Mouse (Mus musculus) spleen, postnatal 4 days (tissue): ENCODE measurements around the gene Ifi35.
"Not testable (repeated sequence)": the region's sequence is repeated elsewhere in the genome, so short reads cannot be mapped to it uniquely, and the experiment has no call there.

ENCODE experiments used
- DNase-seq, 2 experiments: peaks; one replicate each; pipeline ENCODE4 v3.0.0; 2022; ENCODE audit warnings: low spot score in 2 of 2

Ifi35 gene

DNA sequence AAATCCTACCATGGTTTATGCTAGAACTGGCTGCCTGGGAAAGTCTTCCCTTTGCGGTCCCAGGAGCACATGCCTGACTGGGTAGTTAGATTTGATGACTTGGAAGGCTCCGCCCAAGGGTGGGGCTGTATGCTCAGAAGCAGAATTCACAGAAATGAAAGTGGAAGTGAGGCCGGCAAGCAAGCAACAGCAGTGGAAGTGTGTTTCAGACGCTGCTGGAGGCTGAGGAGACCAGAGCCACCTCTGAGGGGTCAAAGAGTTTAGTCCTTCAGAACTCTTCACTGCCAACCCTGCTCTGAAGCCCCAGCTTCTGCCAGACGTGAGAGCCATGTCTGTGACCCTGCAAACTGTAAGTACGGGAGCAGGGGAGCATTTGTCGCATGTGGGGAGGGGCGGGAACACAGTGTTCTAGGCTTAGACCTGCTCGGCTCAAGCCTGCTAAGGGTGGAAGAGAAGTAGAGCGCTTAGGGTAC, at the start of gene Ifi35:
Gene Ifi35 (plus strand): TSS at position 134 of the 473 bp plus-strand sequence.
- DNase-seq = peak; percentile 78 to 85

DNA sequence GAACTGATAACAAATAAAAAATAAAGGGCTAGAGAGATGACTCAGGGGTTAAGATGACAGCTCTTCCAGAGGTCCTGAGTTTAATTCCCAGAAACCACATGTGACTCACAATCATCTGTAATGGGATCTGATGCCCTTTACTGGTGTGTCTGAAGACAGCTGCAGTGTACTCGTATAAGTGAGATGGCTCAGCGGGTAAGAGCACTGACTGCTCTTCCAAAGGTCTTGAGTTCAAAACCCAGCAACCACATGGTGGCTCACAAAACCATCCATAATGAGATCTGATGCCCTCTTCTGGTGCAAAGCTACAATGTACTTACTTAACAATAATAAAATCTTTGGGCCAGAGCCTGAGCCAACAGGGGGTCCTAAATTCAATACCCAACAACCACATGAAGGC, 32.9 kb upstream of the Ifi35 start:
- no peak for DNase-seq

DNA sequence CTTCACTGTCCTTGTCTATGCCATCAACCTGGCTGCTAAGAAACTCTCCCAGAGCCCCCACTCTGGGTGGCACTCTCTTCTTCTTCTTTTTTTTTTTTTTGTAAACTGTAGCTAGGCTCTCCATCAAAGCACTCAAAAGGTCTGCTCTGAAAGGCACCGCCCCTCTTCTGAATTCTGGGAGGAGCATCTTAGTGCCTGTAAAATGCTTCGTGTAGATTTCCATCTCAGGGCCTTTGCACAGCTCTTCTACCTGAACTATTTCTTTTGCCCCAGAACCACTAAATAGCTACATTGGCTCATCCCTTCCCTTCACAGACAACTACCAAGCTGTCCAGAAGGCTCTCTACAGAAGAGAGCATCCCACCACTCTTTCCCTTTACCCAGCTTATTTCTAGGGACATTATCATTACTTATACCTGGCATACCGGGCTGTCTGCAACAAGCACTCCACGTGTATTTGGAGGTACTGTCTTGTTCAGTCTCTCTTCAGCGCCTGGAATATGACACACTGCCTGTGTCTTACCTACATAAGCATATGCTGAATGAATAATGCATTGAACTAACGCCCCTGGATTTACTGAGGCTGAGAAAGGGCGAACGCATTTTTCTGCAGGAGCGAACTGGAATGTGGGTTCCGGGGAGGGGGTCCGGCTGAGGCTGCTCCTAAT, 31.6 kb upstream of the Ifi35 start:
- DNase-seq = no peak

DNA sequence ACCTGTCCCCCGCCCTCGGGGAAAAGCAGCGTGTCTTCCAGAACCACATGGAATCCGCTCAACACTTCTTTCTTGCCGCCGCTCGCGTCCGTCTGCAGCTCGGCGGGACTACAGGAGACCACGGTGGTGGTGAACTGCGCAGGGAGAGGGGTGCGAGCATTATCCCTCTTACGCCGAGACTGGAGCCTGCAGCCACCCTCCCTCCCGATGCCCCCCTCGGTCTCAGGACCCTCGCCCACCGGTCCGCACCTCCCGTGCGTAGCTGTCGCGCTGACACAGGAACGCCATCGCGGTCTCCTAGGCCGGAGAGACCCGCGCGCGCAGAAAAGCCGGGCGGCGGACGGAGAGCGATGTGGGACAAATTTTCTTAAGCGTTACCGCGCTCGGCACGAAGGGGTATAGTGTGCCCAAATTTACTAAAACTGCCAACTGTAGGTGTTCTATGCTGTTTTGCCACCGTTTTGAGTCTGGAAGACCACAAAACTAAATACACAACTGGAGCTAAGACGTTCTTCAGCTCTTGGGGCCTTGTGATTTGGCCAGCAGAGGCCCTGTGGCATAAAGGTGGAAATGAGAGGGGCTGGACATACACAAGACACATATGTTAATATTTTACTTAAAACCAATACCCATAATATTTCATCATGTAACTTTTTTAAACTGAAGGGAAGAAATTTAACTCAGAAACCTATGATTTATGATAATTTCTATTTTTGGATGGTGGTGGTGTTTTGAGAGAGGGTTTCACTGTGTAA, 30.9 kb upstream of the Ifi35 start, which contains the start of gene Aarsd1:
Gene Aarsd1 (minus strand): TSS at position 515 of the 755 bp plus-strand sequence.
- peak; percentile 89 to 97 for DNase-seq

DNA sequence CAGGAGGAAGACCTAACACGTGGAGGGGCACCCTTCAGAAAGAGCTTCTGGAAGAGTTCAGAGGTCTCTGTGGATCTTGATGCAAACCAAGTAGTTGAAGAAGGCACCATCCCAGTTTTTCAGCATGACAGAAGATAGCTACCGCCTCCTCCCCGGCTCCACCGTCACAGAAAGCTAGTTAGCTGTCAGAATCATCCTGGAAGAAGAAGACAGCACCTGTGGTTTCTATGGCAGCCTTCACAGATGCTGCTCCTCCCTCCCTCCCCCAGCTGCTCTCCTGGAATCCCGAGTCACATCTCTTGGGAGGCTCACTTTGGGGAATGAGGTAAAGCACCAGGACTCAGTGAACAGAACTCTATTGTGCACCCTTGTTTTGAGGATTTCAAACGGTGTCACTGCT, 29.2 kb upstream of the Ifi35 start:
- DNase-seq = no peak

DNA sequence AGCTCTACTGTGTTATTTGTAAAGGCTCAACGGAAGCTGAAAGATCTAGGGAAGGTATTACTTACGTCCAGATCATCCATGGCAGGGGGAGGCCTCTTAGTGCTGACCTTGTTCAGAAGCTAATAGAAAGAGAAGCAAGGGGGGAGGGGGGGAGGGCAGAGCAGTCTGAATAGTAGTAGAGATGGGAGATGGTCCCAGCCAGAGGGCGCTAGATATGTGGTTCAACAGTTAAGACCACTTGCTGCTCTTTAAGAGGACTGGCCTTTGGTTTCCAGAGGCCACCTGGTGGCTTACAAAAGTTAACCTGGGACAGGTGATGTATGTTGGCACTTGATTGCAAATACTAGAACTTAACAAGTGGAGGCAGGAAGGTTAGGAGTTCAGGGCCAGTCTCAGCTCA, 28.6 kb upstream of the Ifi35 start:
- DNase-seq = no peak

DNA sequence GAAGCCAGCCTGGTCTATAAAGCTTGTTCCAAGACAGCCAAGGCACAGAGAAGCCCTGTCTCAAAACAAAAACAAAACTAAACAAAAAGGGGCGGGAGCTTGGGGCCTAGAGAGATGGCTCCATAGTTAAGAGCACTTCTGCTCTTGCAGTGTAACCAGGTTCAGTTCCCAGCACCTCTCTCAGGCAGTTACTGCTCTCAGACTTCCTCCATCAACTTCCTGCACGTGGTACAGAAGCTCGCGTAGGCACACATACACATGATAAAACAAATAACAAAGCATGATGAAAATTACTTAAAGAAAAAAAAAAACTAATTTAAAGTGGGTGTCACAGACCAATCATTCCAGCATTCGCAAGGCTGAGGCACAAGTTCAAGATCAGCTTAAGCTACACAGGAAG, 28.1 kb upstream of the Ifi35 start:
- DNase-seq = no peak

DNA sequence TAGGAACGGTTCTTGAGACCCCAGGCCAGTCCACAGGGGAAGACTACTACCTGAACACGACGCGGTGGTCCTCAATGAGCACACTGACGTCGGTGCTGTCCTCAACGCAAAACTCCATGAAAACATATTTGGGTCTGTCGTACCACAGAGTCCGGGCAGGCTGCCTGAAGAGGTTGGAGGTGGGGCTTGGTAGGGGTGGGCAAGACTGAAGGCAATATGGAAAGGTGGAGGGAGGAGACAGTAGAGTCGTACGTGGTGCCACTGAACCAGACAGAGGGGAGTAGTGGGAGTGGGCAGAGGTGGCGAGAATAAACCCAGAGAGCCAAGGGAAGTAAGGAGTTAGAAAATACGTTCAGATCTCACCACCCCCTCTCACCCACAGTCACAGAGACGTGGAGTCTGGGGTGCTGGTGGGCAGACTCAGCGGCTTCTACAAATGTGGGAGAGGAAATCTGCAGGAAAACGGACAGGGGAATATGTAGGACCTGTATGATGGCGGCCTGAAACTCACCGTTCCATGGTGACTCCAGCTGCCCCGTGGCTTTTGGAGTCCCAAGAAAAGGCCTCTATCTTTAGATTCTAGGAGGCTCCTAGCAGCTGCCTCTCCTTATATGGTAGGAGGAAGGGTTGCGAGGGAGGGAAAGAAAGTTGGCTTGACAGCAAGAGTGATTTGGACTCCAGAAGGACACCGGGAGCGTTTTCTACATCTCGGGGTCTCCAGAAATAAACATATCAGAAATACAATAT, 23.9 kb upstream of the Ifi35 start, which contains the start of gene Gm27029:
Gene Gm27029 (minus strand): TSS at position 692 of the 747 bp plus-strand sequence.
- DNase-seq = no peak

DNA sequence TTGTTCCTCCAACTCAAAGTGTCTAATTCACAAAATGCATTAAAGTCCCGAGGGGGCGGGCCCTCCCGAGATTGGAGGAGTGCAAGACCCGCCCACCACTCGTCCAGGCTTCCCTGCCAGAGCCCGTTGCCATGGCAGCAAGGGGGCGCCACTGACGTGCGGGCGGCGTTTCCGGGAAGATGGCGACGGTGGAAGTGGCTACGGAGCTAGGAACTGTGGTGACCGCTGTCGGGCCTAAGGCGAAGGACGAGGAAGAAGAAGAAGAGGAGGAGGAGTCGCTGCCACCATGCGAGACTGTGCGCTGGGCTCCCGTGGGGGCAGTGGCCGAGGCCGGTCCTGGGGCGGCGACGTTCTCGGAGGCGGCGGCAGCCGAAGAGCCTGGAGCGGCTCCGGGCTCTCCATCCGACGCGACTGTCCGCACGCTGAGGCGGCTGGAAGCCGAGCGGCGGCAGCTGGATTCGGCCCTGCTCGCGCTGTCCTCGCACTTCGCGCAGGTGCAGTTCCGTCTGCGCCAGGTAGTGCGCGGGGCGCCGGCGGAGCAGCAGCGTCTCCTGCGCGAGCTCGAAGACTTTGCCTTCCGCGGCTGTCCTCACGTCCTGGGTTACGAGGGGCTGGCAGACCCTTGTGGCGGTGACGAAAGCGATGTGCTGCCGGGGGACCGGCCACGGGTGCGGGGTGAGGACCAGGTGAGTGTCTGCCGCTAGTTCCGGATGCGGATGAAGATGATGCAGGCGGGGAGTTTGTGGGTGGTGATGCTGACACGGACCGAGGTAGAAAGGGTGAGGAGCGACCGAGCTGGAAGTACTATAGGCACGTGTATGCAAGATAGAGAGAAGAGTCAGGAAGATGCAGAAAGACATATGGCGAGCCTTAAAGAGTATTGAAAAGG, 23.0 kb upstream of the Ifi35 start, which contains the start of the genes Rundc1 and Ptges3l:
Gene Rundc1 (plus strand): TSS at position 161 of the 889 bp plus-strand sequence.
Gene Ptges3l (minus strand): TSS at position 409 of the 889 bp plus-strand sequence.
- DNase-seq = peak; percentile 97 to 99

DNA sequence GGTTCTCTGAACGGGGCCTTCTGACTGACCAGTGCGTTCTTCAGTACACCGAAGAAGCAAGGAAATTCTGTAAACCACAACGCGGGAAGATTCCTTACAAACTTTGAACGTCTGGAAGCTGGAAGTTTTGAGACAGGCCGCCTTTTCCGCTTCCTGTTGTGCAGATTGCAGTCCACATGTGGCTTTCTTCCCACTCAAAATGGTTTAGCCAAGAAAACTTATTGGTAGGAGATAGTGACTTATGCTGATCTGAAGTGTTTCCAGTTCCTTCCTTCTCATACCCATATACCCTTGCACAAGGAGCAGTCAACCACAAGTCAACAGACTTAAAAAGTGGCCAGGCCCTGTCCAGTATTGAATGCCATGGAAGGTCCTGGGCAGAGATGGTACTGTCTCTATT, 22.0 kb upstream of the Ifi35 start:
- DNase-seq = no peak

DNA sequence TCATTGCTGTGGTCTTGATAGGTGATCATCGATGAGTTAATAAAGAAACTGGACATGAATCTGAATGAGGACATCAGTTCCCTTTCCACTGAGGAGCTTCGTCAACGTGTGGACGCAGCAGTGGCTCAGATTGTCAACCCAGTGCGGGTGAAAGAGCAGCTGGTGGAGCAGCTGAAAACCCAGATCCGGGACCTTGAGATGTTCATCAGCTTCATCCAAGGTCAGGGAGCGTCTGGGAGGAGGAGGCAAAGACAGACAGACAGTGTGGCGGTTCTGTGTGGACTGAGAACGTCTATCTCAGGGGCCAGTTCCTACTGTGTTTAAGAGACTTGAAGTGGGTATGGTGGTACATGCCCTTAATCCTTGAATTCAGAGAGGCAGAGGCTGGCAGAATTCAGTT, 16.9 kb upstream of the Ifi35 start:
- no peak for DNase-seq

DNA sequence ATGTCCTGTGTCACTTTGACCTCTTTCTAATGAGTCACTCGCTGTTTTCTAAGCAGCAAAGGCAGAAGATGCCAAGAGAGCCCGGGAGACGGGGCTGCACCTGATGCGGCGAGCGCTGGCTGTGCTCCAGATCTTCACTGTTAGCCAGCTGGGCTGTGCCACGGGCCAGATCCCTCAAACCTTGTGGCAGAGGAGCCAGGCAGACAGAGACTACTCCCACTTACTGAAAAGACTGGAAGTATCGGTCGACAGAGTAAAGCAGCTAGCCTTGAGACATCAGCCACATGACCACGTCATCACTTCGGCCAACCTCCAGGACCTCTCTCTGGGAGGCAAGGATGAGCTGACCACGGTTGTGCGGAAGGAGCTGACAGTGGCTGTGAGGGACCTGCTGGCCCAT, 14.8 kb upstream of the Ifi35 start:
- no peak for DNase-seq

DNA sequence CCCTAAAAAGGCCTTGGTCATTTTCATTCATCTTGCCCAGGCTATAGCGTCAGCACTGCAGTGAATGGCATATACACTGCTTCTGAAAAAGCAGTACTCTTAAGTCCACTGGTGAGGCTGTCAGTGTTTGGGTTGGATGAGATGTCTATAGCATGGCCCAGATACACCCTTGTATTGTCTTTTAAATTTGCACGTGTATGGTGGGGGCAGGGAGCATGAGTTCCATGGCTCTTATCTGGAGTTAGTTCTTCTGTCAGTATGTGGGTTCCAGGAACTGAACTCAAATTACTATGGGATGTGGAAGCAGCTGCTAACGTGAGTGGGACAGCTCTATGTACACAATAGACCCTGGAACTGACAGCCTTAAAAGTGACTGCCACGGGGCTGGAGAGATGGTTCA, 12.4 kb upstream of the Ifi35 start:
- no peak for DNase-seq

DNA sequence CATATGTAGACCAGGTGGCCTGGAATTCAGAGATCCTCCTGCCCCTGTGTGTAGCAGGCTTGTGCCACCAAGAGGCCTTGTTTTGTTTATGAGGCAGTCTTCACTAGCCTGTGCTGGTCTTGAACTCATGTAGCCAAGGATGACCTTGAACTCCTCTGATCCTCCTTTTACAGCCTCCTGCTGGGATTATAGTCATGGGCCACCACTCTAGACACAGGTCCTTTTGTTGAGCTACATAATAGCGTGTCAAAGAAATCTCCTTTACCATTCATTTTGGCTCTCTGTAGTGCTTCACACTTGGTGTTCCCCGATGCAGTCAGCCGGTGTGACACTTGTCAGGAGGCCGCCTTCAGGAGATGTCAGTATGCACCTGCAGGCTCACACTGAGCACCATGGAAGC, 11.3 kb upstream of the Ifi35 start:
- no peak for DNase-seq

DNA sequence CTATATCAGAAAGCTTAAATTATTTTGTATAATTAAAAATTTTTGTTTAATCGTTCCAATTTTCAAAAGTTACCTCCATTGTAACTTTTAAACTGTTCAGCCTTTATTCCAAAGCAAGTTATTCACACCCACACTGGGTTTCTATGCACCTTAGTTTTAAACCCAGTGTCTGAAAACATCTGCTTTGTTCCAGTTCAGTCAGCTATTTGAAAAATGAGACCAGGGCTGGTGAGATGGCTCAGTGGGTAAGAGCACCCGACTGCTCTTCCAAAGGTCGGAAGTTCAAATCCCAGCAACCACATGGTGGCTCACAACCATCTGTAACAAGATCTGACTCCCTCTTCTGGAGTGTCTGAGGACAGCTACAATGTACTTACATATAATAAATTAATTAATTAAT, 10.2 kb upstream of the Ifi35 start:
- not testable (repeated sequence) for DNase-seq

DNA sequence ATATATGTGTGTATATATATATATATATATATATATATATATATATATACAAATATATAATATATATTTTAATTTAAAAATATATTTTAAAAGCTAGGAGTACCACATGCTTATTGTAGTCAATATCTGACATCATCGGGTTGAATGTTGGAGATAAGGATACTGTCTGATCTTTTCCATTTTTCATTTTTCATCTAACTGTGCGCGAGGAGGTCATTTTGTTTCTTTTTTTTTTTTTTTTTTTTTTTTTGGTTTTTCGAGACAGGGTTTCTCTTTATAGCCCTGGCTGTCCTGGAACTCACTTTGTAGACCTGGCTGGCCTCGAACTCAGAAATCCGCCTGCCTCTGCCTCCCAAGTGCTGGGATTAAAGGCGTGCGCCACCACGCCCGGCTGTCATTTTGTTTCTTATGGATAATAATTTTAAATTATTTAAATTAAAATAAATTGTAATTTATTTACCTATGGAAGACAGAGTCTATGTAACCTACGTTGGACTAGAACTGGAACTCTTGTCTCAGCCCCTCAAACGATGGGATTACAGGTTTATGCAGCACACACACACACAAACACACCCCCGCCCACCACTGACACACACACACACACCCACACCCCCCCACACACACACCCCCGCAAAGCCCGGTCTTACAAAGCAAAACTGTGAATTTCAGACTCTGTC, 6.6 kb upstream of the Ifi35 start:
- not testable (repeated sequence) for DNase-seq

DNA sequence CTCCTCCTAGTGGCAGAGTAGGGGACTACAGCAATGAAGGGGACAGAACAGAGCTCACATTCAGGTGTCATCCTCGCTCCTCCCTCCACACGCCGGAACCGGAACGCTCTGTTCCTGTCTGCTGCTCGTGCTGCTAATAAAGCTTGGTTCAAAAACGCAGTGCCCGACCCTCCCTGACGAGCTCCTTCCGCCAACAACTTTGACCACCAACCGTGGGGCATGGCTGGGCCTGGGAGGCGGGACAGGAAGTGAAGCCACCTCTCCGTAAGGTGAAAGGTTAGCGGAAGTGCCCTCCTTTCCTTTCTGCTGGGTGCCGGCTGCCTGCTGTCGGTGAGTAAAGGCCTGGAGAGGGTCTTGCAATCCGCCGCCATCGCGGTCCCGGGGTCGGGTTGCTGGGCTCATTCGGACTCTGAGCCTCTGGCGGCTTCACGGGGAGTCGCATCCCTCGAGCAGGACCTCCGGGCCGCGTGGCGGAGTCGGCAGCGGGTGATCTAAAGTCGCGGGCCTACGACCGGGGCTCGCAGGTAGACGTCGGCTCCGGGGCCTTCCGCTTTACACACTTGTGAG, 6.0 kb upstream of the Ifi35 start, which contains the start of gene Rpl27:
Gene Rpl27 (plus strand): TSS at position 172 of the 567 bp plus-strand sequence.
- peak; percentile 94 to 95 for DNase-seq

DNA sequence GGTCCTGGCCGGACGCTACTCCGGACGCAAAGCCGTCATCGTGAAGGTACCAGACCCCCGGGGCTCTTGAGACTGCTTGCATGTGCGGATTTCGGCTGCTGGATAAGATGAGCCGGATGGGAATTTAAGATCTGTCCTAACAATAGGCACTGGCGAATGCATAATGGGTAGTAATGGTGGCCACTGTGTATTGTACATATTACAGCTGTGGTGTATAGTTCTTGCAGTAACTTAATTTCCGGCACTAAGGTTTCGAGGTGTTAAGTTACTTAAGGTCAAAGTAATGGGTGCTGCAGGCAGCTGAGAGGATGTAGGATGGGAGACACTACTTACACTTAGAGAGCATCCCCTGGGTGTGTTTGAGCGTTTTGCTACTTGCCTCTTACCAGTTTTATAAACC, 5.4 kb upstream of the Ifi35 start:
- no peak for DNase-seq

DNA sequence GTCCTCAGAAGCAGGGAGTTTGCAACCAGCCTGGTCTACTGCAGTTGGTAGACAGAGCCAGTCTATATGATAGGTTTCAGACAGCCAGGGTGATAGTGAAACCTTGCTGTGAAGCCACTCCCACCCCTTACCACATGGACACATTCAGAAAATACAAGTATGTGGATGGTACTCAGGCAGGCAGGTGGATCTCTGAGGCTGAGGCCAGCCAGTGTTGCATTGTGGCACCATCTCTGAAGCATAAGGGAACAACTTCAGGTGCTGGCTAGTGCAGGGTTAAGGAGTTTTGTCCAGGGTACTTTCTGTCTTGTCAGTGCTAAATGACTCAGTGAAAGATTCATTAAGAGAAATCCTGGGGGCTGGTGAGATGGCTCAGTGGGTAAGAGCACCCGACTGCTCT, 1.9 kb upstream of the Ifi35 start:
- no peak for DNase-seq

DNA sequence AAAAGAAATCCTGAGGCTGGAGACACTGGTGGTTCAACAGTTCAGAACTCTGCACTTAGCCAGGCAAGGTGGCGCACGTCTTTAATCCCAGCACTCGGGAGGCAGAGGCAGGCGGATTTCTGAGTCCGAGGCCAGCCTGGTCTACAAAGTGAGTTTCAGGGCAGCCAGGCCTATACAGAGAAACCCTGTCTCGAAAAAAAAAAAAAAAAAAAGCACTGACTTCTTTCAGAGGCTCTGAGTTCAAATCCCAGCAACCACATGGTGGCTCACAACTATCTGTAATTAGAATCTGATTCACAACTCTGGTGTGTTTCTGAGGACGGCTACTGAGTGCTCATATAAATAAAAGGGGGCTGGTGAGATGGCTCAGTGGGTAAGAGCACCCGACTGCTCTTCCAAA, 1.3 kb upstream of the Ifi35 start:
- not testable (repeated sequence) for DNase-seq
